Mouse (Mus musculus): Measurements from ENCODE around the gene Uqcrc1. TPM values are rescaled to one million over a fixed set of nuclear protein-coding genes. Genes with fewer than 3 reads are reported as not detected.

Gene Uqcrc1
- total and polyA plus RNA-seq, 3 experiments, result 427 to 494 TPM; not detected in 1

DNA sequence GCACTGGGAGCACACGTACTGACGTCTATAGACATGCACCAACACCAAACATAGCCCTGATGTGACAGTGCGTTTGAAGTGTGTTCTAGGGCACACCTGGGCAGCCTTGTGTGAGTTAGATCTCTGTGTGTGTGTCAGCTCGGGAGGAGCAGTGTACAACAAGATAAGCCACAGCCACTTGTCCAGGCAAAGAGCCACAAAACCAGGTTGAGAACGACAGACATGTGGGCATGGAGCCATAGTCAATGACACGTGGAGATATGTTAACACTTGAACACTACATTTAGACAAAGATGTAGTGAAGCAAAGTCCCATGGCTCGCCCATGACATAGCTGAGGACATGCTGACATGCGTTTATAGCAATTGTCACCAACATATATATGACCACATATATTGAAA is 34.2 kb downstream of the Uqcrc1 start:
- Histone ChIP-seq H3K4me3 (ENCODE audit: control insufficient read depth in 1 of 2, insufficient read depth in 1 of 2, low read depth in 2 of 2, low read length in 2 of 2) (no peak overlapping the region), H3K9me3 (replicated peaks; ENCODE audit: insufficient read depth, low read length) (no peaks in the 10 kb centered on the region), H3K9ac (ENCODE audit: control insufficient read depth, low read depth, low read length, poor library complexity, severe bottlenecking) (no peak overlapping the region), H3K36me3 (ENCODE audit: control insufficient read depth in 1 of 2, insufficient read depth in 2 of 2, low read length in 2 of 2) (no peaks in the 10 kb centered on the region), H3K27ac (ENCODE audit: control insufficient read depth, low read depth, low read length) (no peak overlapping the region), H3K27me3 (ENCODE audit: control insufficient read depth in 1 of 2, insufficient read depth in 2 of 2, low read length in 2 of 2) (no peaks in the 10 kb centered on the region), H3K79me2 (ENCODE audit: control insufficient read depth, insufficient read depth, low read length, poor library complexity) (no peaks in the 10 kb centered on the region), H3K4me1 (ENCODE audit: control insufficient read depth in 1 of 2, insufficient read depth in 2 of 2, low read length in 2 of 2) (no peaks in the 10 kb centered on the region)
- TF ChIP-seq ZKSCAN1 (IDR thresholded peaks at IDR 0.05; ENCODE audit: low read depth, low read length) (no peak), USF1 (IDR thresholded peaks at IDR 0.05; ENCODE audit: low read depth, low read length) (no peak), ETS1 (IDR thresholded peaks at IDR 0.05; ENCODE audit: low read depth, low read length) (no peak), ELF1 (IDR thresholded peaks at IDR 0.05; ENCODE audit: low read depth, low read length) (no peak), HCFC1 (IDR thresholded peaks at IDR 0.05; ENCODE audit: low read depth, low read length) (no peak), CTCF (IDR thresholded peaks at IDR 0.05 in 2 of 3, conservative IDR thresholded peaks at IDR 0.05 in 1 of 3; ENCODE audit: control insufficient read depth in 1 of 3, insufficient read depth in 1 of 3, low read depth in 2 of 3, low read length in 3 of 3, poor library complexity in 1 of 3, severe bottlenecking in 1 of 3) (no peak), MYC (IDR thresholded peaks at IDR 0.05; ENCODE audit: low read depth, low read length) (no peak), ZNF384 (IDR thresholded peaks at IDR 0.05; ENCODE audit: low read depth, low read length) (no peak), ZMIZ1 (IDR thresholded peaks at IDR 0.05; ENCODE audit: low read depth, low read length) (no peak), MYB (IDR thresholded peaks at IDR 0.05; ENCODE audit: low read depth, low read length) (no peak), RAD21 (IDR thresholded peaks at IDR 0.05; ENCODE audit: low read depth, low read length) (no peak), RCOR1 (IDR thresholded peaks at IDR 0.05; ENCODE audit: low read depth, low read length) (no peak), MAZ (IDR thresholded peaks at IDR 0.05; ENCODE audit: low read depth, low read length) (no peak), GABPA (IDR thresholded peaks at IDR 0.05; ENCODE audit: low read depth, low read length) (no peak), MAFK (IDR thresholded peaks at IDR 0.05; ENCODE audit: borderline replicate concordance, low read depth, low read length) (no peak), MEF2A (IDR thresholded peaks at IDR 0.05; ENCODE audit: extremely low read depth, insufficient replicate concordance, low read depth, low read length, poor library complexity, severe bottlenecking) (no peak), NRF1 (IDR thresholded peaks at IDR 0.05; ENCODE audit: insufficient read depth, low read depth, low read length, poor library complexity, severe bottlenecking) (no peak), TAL1 (IDR thresholded peaks at IDR 0.05; ENCODE audit: low read length) (no peak), MAX (IDR thresholded peaks at IDR 0.05; ENCODE audit: low read length) (no peak)
- DNase-seq (ENCODE audit: low read depth, low spot score), result no peak

DNA sequence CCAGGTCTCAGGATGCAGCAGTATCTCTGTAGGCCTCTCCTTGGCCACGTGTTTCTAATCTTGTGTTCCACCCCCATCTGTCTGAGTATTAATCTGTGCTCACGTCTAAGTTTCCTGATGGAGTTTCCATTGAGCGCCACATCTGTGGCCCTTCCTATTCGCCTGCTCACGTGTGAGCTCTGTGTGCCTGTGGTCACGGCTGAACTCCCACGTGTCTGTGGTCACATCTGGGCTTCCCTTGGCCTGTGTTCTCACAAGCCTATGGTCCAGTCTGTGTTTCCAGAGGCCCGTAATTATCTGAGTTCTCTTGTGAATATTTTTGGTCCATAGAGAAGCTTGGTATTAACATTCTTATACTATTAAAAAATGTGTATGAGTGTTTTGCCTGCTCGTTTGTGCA is 40.0 kb downstream of the Uqcrc1 start:
- no peaks in the 10 kb centered on the region for H3K27me3 ChIP-seq (ENCODE audit: control insufficient read depth in 1 of 2, insufficient read depth in 2 of 2, low read length in 2 of 2)
- DNase-seq (ENCODE audit: low read depth, low spot score), result no peak
- TF ChIP-seq ETS1 (IDR thresholded peaks at IDR 0.05; ENCODE audit: low read depth, low read length) (no peak), TCF12 (IDR thresholded peaks at IDR 0.05; ENCODE audit: low read depth, low read length) (no peak), ZNF384 (IDR thresholded peaks at IDR 0.05; ENCODE audit: low read depth, low read length) (no peak), E2F4 (IDR thresholded peaks at IDR 0.05; ENCODE audit: borderline replicate concordance, low read depth, low read length) (no peak), ZC3H11A (IDR thresholded peaks at IDR 0.05; ENCODE audit: low read depth, low read length) (no peak), MAZ (IDR thresholded peaks at IDR 0.05; ENCODE audit: low read depth, low read length) (no peak), MAFK (IDR thresholded peaks at IDR 0.05; ENCODE audit: borderline replicate concordance, low read depth, low read length) (no peak), JUND (IDR thresholded peaks at IDR 0.05; ENCODE audit: low read depth, low read length) (no peak), MYB (IDR thresholded peaks at IDR 0.05; ENCODE audit: low read depth, low read length) (no peak), POLR2A (IDR thresholded peaks at IDR 0.05; ENCODE audit: control insufficient read depth in 1 of 2, insufficient read depth in 1 of 2, low read depth in 1 of 2, low read length in 2 of 2, poor library complexity in 1 of 2) (no peak), CTCF (IDR thresholded peaks at IDR 0.05 in 2 of 3, conservative IDR thresholded peaks at IDR 0.05 in 1 of 3; ENCODE audit: control insufficient read depth in 1 of 3, insufficient read depth in 1 of 3, low read depth in 2 of 3, low read length in 3 of 3, poor library complexity in 1 of 3, severe bottlenecking in 1 of 3) (no peak)

More for the DNA sequence above, 40.0 kb downstream of the Uqcrc1 start:
- Histone ChIP-seq H3K79me2 (ENCODE audit: control insufficient read depth, insufficient read depth, low read length, poor library complexity) (no peaks in the 10 kb centered on the region), H3K4me3 (ENCODE audit: control insufficient read depth in 1 of 2, insufficient read depth in 1 of 2, low read depth in 2 of 2, low read length in 2 of 2) (no peak overlapping the region), H3K9me3 (replicated peaks; ENCODE audit: insufficient read depth, low read length) (no peaks in the 10 kb centered on the region), H3K4me1 (ENCODE audit: control insufficient read depth in 1 of 2, insufficient read depth in 2 of 2, low read length in 2 of 2) (no peaks in the 10 kb centered on the region), H3K9ac (ENCODE audit: control insufficient read depth, low read depth, low read length, poor library complexity, severe bottlenecking) (no peak overlapping the region), H3K36me3 (ENCODE audit: control insufficient read depth in 1 of 2, insufficient read depth in 2 of 2, low read length in 2 of 2) (no peaks in the 10 kb centered on the region), H3K27ac (ENCODE audit: control insufficient read depth, low read depth, low read length) (no peak overlapping the region)
